Mouse (Mus musculus) CH12.LX (cell line): ENCODE results near the gene Arhgap35.

ENCODE experiments used
- CHD2 ChIP-seq: IDR thresholded peaks from 2 replicates; pipeline ENCODE4 v1.6.1; 2011; ENCODE audit warnings: low read length, improper control_type of control experiment
- CTCF ChIP-seq, 2 experiments: IDR thresholded peaks in 1 of 2; conservative IDR thresholded peaks in 1 of 2; 2 replicates each; pipeline ENCODE4 v1.5.1; 2011 to 2012; ENCODE audit warnings: low read depth in 2 of 2, low read length in 2 of 2, improper control_type of control experiment in 1 of 2, inconsistent platforms in 1 of 2, mild to moderate bottlenecking in 1 of 2, moderate library complexity in 1 of 2
- EP300 ChIP-seq: IDR thresholded peaks from 2 replicates; pipeline ENCODE4 v1.6.1; 2011; ENCODE audit warnings: low read length, improper control_type of control experiment
- KAT2A ChIP-seq: IDR thresholded peaks from 2 replicates; pipeline ENCODE4 v1.6.1; 2012; ENCODE audit warnings: low read length, improper control_type of control experiment, inconsistent platforms; ENCODE audit not compliant: insufficient replicate concordance
- POLR2A ChIP-seq: IDR thresholded peaks from 2 replicates; pipeline ENCODE4 v1.6.1; 2011; ENCODE audit warnings: low read depth, mild to moderate bottlenecking, improper control_type of control experiment, low read length
- TCF12 ChIP-seq: IDR thresholded peaks from 2 replicates; pipeline ENCODE4 v1.6.1; 2014; ENCODE audit warnings: low read depth, mild to moderate bottlenecking, inconsistent platforms, low read length, improper control_type of control experiment
- UBTF ChIP-seq: IDR thresholded peaks from 2 replicates; pipeline ENCODE4 v1.6.1; 2012; ENCODE audit warnings: low read depth, mild to moderate bottlenecking, inconsistent platforms, low read length, improper control_type of control experiment, moderate library complexity
- ZKSCAN1 ChIP-seq: IDR thresholded peaks from 2 replicates; pipeline ENCODE4 v1.6.1; 2012; ENCODE audit warnings: low read depth, inconsistent platforms, low read length, improper control_type of control experiment, borderline replicate concordance

DNA sequence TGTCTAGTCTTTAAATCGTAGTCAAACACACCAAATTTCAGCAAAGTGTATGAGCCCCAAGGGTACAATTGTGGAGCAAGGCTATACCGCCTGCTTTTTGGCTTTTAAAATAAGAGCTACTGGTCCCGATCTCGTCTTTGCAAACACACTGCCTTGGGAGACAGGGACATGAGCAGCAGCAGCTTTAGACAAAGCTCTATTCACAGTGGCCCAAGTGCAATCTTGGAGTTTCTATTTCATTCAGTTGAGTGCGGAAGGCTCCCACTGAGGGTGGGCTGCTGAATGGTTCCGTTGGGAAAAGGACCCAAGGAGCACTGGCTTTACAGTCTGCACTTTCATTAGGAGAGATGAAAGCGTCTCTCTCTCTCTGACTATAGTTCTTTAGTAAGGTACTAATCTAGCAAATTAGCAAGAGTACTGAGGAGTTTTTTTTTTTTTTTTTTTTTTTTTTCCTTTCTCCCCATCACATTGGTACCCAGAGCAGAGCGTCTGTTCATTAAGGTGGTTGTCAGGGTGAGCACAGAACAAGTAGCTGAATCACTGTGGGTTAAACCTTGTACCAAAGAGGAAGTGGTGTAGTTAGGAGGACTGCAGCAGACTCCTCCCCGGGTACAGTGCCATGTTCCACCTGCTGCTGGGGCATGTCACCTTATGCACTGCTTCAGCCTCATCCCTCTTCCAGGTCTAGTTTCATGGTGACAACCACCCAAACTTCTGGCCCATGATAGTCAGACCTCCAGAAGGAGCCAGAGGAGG is 56.8 kb downstream of the Arhgap35 start:
- TF ChIP-seq POLR2A, result no peak
- TF ChIP-seq CHD2, result no peak
- no peak for TF ChIP-seq CTCF (conservative IDR thresholded peaks at IDR 0.05 in 1 of 2, IDR thresholded peaks at IDR 0.05 in 1 of 2; ENCODE audit: low read depth in 2 of 2, low read length in 2 of 2)
- TF ChIP-seq UBTF, result no peak
- no peak for TF ChIP-seq KAT2A
- no peak for TF ChIP-seq ZKSCAN1
- no peak for TF ChIP-seq EP300
- TF ChIP-seq TCF12, result no peak
